Mouse (Mus musculus) embryonic stem cell, embryonic (primary cell): Measurements from ENCODE around the gene Fbxo30.
"Not testable (repeated sequence)": the region's sequence is repeated elsewhere in the genome, so short reads cannot be mapped to it uniquely, and the experiment has no call there.

Experiments used
- CTCF ChIA-PET, 4 experiments: fragments of 300-600 bp in 2 of 4; fragments of 350-600 bp in 2 of 4; sonication (Branson Sonifier 250); formaldehyde crosslinking; loops; one replicate each; lab custom pipeline; 2022; ENCODE audit warnings: inconsistent platforms in 2 of 4; lab: Charles Lee
- POLR2A ChIA-PET, 4 experiments: fragments of 300-600 bp in 2 of 4; fragments of 350-600 bp in 2 of 4; sonication (Branson Sonifier 250); formaldehyde crosslinking; loops; one replicate each; lab custom pipeline; 2022; ENCODE audit warnings: antibody characterized with exemption in 4 of 4, inconsistent platforms in 1 of 4; lab: Charles Lee

The Fbxo30 gene

DNA sequence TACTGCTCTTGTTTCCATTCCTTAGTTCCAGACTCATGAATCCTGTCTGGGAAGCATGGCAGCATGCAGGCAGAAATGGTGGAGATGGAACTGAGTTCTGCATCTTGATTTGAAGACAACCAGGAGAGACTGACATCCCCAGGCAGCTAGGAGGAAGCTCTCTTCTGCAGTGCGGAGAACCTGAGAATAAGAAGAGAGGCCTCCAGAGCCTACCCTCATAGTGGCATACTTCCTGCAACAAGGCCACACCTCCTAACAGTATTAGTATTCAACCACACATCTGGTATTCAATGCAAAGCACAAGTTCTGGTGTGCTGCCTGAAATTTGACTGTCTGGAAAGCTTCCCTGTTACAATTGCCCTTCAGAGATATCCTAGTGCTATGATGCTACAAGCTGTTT is 28.7 kb downstream of the Fbxo30 start:
- POLR2A ChIA-PET: interaction anchor here in 2 of 4 experiments (1.0 to 2.5 kb wide), 5 partner anchors 12 to 34 kb away, joined by 3 to 8 read pairs (median 3); partner anchors contain the start of gene Epm2a (in 1 of the 2)
- CTCF ChIA-PET: no interaction called here

DNA sequence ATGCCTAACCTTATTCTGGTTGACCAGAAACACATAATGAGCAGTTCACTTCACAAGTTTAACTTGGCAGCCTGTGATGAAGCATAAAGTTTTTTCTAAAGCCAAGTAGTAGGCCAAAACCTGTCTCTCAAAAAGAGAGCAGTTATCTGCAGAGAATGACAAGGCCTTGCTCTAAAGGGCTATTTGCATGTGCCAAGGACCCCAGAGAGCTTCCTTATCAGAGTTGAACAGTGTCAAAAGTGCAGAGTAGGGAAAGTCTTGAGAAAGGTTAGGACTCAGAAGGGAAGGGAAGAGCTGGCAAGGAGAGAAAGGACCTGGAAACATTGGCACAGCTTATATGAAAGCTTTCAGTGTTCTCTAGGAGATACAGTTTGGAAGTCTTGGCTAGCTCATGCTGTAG is 29.4 kb downstream of the Fbxo30 start:
- ChIA-PET POLR2A (interaction anchor here in 2 of 4 experiments (0.7 to 2.5 kb wide), 6 partner anchors 12 to 33 kb away, joined by 3 to 8 read pairs (median 3); partner anchors contain the start of gene Epm2a (in 1 of the 2)), CTCF (no interaction called here)

- POLR2A ChIA-PET: not testable (repeated sequence)
- CTCF ChIA-PET: interaction anchor here in 1 of 4 experiments (1.1 kb wide), 1 partner anchor 9 kb away, joined by 3 read pairs; no protein-coding TSS in a partner anchor
Measured at GRCm38 (mm10) chr10:11317856-11318454, 36.8 kb downstream of the Fbxo30 start.

DNA sequence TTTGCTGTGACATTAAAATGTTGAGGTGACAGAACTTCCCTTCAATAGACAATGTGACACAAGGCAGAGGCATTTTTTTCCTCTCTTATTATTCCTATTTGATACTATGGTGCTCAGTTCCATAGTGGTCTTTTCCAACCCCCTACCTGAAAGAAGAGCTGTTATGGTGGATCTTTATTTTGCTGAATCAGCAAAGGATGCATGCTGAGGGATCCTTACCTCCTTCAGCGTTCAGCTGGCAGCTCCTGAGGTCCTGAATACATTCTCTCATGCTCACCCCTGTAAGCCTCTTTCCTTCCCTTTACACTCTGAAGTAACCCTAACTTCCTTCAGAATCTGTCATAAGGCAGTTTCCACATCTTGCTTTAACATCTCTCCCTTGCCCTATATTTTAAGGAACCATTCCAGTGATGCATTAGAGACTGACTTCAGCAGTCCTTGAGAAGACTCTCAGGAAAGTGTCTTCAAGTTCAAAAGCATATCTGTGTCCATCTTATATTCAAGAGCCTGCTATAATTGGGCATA is 38.4 kb downstream of the Fbxo30 start:
- ChIA-PET CTCF (no interaction called here), POLR2A (no interaction called here)

- ChIA-PET CTCF (no interaction called here), POLR2A (interaction anchor here in 1 of 4 experiments (0.6 to 1.2 kb wide), 4 partner anchors 8 to 1608 kb away, joined by 3 read pairs; no protein-coding TSS in a partner anchor)
Measured at GRCm38 (mm10) chr10:11322316-11322715, 41.2 kb downstream of the Fbxo30 start.

DNA sequence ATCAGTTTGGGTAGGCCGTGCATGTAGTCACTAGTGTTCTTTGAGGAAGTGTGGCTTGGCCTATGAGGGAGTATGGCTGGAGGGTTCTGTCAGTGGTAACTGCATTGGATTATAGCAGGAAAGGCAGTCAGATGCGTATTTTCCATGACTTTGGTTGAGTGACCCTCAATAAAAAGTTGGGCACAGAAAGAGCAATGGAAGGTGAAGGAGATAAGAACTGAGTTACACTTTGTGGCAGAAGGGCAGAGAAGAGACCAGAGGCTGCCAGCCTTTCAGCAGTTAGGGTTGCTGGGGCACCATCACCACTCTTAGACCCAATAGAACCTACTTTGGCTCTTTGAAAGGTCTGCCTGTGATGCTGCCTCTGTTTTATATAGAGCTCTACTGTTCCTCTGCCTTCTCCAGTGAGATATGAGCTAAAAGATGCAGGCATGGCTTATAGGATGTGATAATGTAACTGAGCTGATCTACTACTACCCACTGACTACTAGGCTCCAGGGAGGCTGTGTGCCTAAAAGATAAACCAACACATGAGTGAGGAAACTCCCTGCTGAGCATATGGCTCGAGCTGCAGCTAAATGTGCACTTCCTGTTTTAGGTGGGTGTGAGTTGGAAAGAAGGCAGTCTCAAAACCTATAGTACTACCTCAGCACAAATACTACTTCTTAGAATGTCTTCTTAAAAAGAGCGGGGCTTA is 42.2 kb downstream of the Fbxo30 start:
- CTCF ChIA-PET: no interaction called here
- POLR2A ChIA-PET: no interaction called here

DNA sequence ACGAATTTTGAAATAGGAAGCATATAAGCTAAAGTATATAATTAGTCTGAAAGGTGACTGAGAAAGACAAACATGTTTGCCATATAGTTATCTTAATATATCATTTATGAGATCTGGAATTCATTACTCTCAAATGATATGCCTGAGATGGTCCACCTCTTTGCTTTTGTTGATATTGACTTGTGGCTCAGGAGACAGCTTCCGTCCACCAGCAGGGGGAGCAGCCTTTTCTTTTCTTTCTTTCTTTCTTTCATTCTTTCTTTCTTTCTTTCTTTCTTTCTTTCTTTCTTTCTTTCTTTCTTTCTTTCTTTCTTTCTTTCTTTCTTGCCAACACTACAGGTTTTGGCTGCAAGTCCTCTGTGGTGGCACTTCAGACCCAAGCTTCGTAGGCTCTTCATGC is 45.4 kb downstream of the Fbxo30 start:
- POLR2A ChIA-PET: interaction anchor here in 1 of 4 experiments (1.2 kb wide), 1 partner anchor 16 kb away, joined by 3 read pairs; no protein-coding TSS in a partner anchor
- CTCF ChIA-PET: interaction anchor here (0.6 to 0.9 kb wide), 10 partner anchors 10 to 1521 kb away, joined by 3 to 7 read pairs (median 3); partner anchors contain the start of gene Epm2a (in 1 of the 4)

DNA sequence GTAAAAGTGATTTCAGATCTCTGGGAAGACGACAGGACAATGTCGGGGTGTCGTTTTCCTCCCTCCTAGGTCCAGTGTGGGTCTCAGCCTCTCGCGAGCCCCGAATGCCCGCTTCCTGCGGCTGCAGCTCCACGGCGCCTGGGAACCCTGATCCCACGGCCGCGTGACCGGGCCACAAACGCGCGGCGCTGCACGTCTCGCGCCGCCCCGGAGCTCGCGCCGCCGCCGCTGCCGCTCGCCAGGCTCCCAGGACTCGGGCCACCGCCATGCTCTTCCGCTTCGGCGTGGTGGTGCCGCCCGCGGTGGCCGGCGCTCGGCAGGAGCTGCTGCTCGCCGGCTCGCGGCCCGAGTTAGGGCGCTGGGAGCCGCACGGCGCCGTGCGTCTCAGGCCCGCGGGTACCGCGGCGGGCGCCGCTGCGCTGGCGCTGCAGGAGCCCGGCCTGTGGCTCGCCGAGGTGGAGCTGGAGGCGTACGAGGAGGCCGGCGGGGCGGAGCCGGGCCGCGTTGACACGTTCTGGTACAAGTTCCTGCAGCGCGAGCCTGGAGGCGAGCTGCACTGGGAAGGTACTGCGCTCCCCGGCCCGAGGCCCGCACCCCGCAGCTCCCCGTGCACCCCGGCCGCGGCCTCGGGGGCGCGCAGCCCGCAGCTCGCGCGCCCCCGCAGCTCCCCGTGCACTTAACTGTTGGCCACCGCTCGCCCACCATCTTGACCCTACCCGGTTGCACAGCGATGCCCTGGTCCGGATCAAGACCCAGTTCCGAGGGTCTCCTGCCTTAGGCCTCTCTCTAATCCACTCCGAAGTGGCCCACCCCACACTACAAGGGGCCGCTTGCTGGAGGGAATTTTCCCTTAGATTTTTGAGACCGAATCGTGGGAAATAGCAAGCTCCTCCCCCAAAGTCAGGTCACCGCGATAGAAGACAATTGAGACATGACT is 62.3 kb downstream of the Fbxo30 start, which contains the start of gene Epm2a:
TSS of gene Epm2a (plus strand) at position 200 of the 937 bp plus-strand sequence.
- ChIA-PET CTCF (interaction anchor here in 2 of 4 experiments (1.0 to 1.1 kb wide), 2 partner anchors 17 to 63 kb away, joined by 3 to 4 read pairs; no protein-coding TSS in a partner anchor), POLR2A (interaction anchor here in 3 of 4 experiments (0.6 to 2.9 kb wide), 40 partner anchors 9 to 1525 kb away, joined by 3 to 16 read pairs (median 4); partner anchors contain the start of gene Shprh (in 1 of the 3))

DNA sequence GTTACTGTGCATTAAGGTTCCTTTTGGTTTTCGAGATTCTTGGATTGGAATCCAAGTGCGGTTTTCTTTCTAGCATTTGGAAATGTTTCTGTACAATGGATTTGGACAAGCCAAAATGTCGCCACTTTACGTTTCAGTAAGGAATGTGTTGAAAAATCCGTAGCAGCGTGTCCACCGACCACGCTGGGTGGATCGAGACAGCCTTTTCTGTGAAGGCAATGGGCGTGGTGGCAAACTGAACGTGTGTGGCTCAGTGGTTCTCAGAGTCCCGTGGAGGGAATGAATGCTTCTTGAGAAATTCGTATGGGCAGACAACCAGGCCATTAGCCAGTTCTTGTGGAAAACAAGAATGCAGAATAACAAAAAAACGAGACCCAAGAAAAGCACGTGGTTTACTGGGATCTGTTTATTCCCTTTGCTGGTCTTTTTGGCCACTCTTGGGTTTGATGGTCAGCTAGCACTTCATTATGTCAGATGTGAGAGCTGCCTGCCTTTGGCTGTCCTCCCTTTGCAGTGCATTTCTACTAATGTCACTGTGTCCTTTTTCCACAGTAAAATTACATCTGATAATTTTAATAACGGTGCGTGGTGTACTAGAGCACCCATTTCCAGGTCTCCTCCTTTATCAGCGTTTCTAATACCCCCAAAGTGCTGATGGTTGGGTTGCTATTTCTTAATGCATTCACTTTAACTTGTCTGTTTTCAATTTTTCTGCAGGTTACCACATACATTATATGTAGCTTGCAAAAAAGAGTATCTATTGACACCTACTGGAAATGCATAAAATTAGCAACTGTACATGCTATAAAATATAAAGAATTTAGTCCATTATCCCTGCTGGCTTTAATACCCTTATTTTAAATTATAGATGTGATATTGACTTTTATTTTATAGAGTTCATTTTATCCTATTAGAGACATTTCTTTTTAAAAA is 63.7 kb downstream of the Fbxo30 start:
- ChIA-PET CTCF (interaction anchor here in 1 of 4 experiments (1.0 kb wide), 1 partner anchor 64 kb away, joined by 3 read pairs; no protein-coding TSS in a partner anchor), POLR2A (interaction anchor here in 3 of 4 experiments (0.6 to 2.9 kb wide), 22 partner anchors 10 to 1524 kb away, joined by 3 to 16 read pairs (median 4); partner anchors contain the start of gene Shprh (in 1 of the 3))
